Mouse (Mus musculus) kidney, adult 2 months (tissue): Measurements from ENCODE around the gene Gm1113.

Experiments
- CTCF ChIP-seq: fragments of 200-500 bp; conservative IDR thresholded peaks from 2 replicates; pipeline ENCODE4 v1.5.1; 2011; ENCODE audit warnings: low read depth, mild to moderate bottlenecking, control low read depth, low read length, moderate library complexity, mixed read lengths; ENCODE audit not compliant: insufficient read depth, insufficient read length
- POLR2A ChIP-seq: fragments of 200-500 bp; IDR thresholded peaks from one replicate; pipeline ENCODE4 v1.6.1; 2011; ENCODE audit warnings: low read depth, low read length, control low read depth

DNA sequence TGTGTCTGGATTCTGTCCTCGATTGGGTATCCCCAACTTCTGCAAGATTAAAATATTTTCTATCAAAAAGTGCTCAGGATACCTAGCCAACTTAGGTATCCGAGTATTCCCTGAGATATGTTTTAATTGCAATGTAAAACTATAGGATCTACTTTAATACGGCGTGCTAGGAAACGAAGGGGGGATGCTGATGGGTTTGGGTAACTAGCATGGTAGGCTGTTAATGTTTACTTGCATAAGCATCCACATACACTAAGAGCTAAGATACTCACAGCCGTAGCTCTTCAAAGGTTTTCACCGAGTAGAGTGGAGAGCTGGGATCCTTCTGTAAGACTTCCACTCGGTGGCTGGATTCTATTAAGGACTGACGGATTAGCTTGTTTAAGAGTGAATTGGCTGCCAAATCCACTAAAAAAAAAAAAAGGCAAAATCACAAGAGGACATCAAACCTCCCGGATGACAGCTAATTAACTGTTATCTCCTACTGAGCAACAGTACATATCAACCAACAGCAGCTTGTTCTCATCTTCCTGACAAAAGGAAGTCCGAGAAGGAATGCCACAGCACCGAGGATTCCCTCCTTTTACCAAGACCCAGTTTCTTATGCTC, 38.5 kb upstream of the Gm1113 start:
- no peak for TF ChIP-seq POLR2A
- no peak for TF ChIP-seq CTCF
